Mouse (Mus musculus): ENCODE results near the gene Mefv. TPM values are rescaled to one million over a fixed set of nuclear protein-coding genes. Genes with fewer than 3 reads are reported as not detected.
"Not testable (repeated sequence)": the region's sequence is repeated elsewhere in the genome, so short reads cannot be mapped to it uniquely, and the experiment has no call there.

Gene Mefv
- polyA plus RNA-seq, 1 experiment from 2014 or later, result not detected

GRCm38 (mm10) chr16:3727980-3728720 lies 10.3 kb upstream of the Mefv start:
- H3K4me3 ChIP-seq (ENCODE audit: low read depth, low read length), result no peak overlapping the region
- WGBS, result 86% methylated on average over 6 of the region's 6 CpGs
- DNase-seq (ENCODE audit: low spot score, missing footprints) (no peak), ATAC-seq (ENCODE audit: low FRiP score) (no peak)
- H3K9ac ChIP-seq (ENCODE audit: low read length), result no peak overlapping the region
- no peaks in the 10 kb centered on the region for H3K36me3 ChIP-seq (ENCODE audit: control insufficient read depth, insufficient read depth, low read length)
- no peak overlapping the region for H3K4me2 ChIP-seq
- H3K4me1 ChIP-seq (ENCODE audit: control insufficient read depth, insufficient read depth, low read length), result no peaks in the 10 kb centered on the region
- H3K9me3 ChIP-seq (ENCODE audit: control insufficient read depth, low read length), result no peaks in the 10 kb centered on the region
- H3K27me3 ChIP-seq (ENCODE audit: control insufficient read depth, insufficient read depth, low read length), result no peaks in the 10 kb centered on the region
- H3K27ac ChIP-seq (ENCODE audit: low read depth, low read length), result no peak overlapping the region

- H3K9ac ChIP-seq (ENCODE audit: low read length), result no peak overlapping the region
- no peak overlapping the region for H3K27ac ChIP-seq (ENCODE audit: low read depth, low read length)
- no peaks in the 10 kb centered on the region for H3K27me3 ChIP-seq (ENCODE audit: control insufficient read depth, insufficient read depth, low read length)
- no peaks in the 10 kb centered on the region for H3K4me1 ChIP-seq (ENCODE audit: control insufficient read depth, insufficient read depth, low read length)
- no peak overlapping the region for H3K4me3 ChIP-seq (ENCODE audit: low read depth, low read length)
- H3K9me3 ChIP-seq (ENCODE audit: control insufficient read depth, low read length), result no peaks in the 10 kb centered on the region
- H3K36me3 ChIP-seq (ENCODE audit: control insufficient read depth, insufficient read depth, low read length), result no peaks in the 10 kb centered on the region
- H3K4me2 ChIP-seq, result no peak overlapping the region
- no peak for DNase-seq (ENCODE audit: low spot score, missing footprints)
- WGBS, result 75% methylated on average over 3 of the region's 3 CpGs
- no peak for ATAC-seq (ENCODE audit: low FRiP score)
Measured at GRCm38 (mm10) chr16:3723231-3723630, 5.3 kb upstream of the Mefv start.

GRCm38 (mm10) chr16:3714731-3715130 lies 3.2 kb downstream of the Mefv start:
- H3K36me3 ChIP-seq (ENCODE audit: control insufficient read depth, insufficient read depth, low read length), result no peaks in the 10 kb centered on the region
- DNase-seq (ENCODE audit: low spot score, missing footprints) (no peak), ATAC-seq (ENCODE audit: low FRiP score) (no peak)
- no peaks in the 10 kb centered on the region for H3K9me3 ChIP-seq (ENCODE audit: control insufficient read depth, low read length)
- H3K27ac ChIP-seq (ENCODE audit: low read depth, low read length), result no peak overlapping the region
- H3K4me1 ChIP-seq (ENCODE audit: control insufficient read depth, insufficient read depth, low read length), result no peaks in the 10 kb centered on the region
- no peaks in the 10 kb centered on the region for H3K27me3 ChIP-seq (ENCODE audit: control insufficient read depth, insufficient read depth, low read length)
- H3K4me2 ChIP-seq, result no peak overlapping the region
- no peak overlapping the region for H3K4me3 ChIP-seq (ENCODE audit: low read depth, low read length)
- H3K9ac ChIP-seq (ENCODE audit: low read length), result no peak overlapping the region
- 91% methylated on average over 2 of the region's 2 CpGs for WGBS

GRCm38 (mm10) chr16:3706680-3707079 lies 11.2 kb downstream of the Mefv start:
- Histone ChIP-seq H3K4me1 (ENCODE audit: control insufficient read depth, insufficient read depth, low read length) (no peaks in the 10 kb centered on the region), H3K27ac (ENCODE audit: low read depth, low read length) (no peak overlapping the region), H3K4me2 (no peak overlapping the region), H3K36me3 (ENCODE audit: control insufficient read depth, insufficient read depth, low read length) (no peaks in the 10 kb centered on the region), H3K9ac (ENCODE audit: low read length) (no peak overlapping the region), H3K4me3 (ENCODE audit: low read depth, low read length) (no peak overlapping the region), H3K27me3 (ENCODE audit: control insufficient read depth, insufficient read depth, low read length) (no peaks in the 10 kb centered on the region), H3K9me3 (ENCODE audit: control insufficient read depth, low read length) (no peaks in the 10 kb centered on the region; the same call in 1 of the 2 replicates)
- ATAC-seq (ENCODE audit: low FRiP score) (no peak), DNase-seq (ENCODE audit: low spot score, missing footprints) (no peak)
- WGBS, result 85% methylated on average over 6 of the region's 6 CpGs

- Histone ChIP-seq H3K9ac (ENCODE audit: low read length) (no peak overlapping the region), H3K36me3 (ENCODE audit: control insufficient read depth, insufficient read depth, low read length) (no peaks in the 10 kb centered on the region), H3K4me3 (ENCODE audit: low read depth, low read length) (no peak overlapping the region), H3K4me2 (no peak overlapping the region), H3K9me3 (ENCODE audit: control insufficient read depth, low read length) (no peaks in the 10 kb centered on the region; the same call in 1 of the 2 replicates), H3K4me1 (ENCODE audit: control insufficient read depth, insufficient read depth, low read length) (no peaks in the 10 kb centered on the region), H3K27me3 (ENCODE audit: control insufficient read depth, insufficient read depth, low read length) (no peaks in the 10 kb centered on the region), H3K27ac (ENCODE audit: low read depth, low read length) (no peak overlapping the region)
- ATAC-seq (ENCODE audit: low FRiP score) (no peak), DNase-seq (ENCODE audit: low spot score, missing footprints) (no peak)
- 75% methylated on average over 1 of the region's 1 CpGs for WGBS
Measured at GRCm38 (mm10) chr16:3700893-3701292, 17.0 kb downstream of the Mefv start.

- DNase-seq (ENCODE audit: low spot score, missing footprints) (no peak), ATAC-seq (ENCODE audit: low FRiP score) (no peak)
- H3K9ac ChIP-seq (ENCODE audit: low read length), result no peak overlapping the region
- no peak overlapping the region for H3K4me2 ChIP-seq
- H3K4me1 ChIP-seq (ENCODE audit: control insufficient read depth, insufficient read depth, low read length), result no peaks in the 10 kb centered on the region
- H3K27me3 ChIP-seq (ENCODE audit: control insufficient read depth, insufficient read depth, low read length), result no peaks in the 10 kb centered on the region
- H3K27ac ChIP-seq (ENCODE audit: low read depth, low read length), result no peak overlapping the region
- H3K9me3 ChIP-seq (ENCODE audit: control insufficient read depth, low read length), result no peaks in the 10 kb centered on the region; the same call in 1 of the 2 replicates
- 91% methylated on average over 8 of the region's 8 CpGs for WGBS
- no peak overlapping the region for H3K4me3 ChIP-seq (ENCODE audit: low read depth, low read length)
- no peaks in the 10 kb centered on the region for H3K36me3 ChIP-seq (ENCODE audit: control insufficient read depth, insufficient read depth, low read length)
Measured at GRCm38 (mm10) chr16:3699281-3699680, 18.6 kb downstream of the Mefv start.

GRCm38 (mm10) chr16:3689608-3690007 lies 28.3 kb downstream of the Mefv start:
- H3K9ac ChIP-seq (ENCODE audit: low read length); H3K27ac ChIP-seq (ENCODE audit: low read depth, low read length); H3K36me3 ChIP-seq (ENCODE audit: control insufficient read depth, insufficient read depth, low read length); ATAC-seq (ENCODE audit: low FRiP score); DNase-seq (ENCODE audit: low spot score, missing footprints); H3K27me3 ChIP-seq (ENCODE audit: control insufficient read depth, insufficient read depth, low read length); H3K9me3 ChIP-seq (ENCODE audit: control insufficient read depth, low read length); H3K4me1 ChIP-seq (ENCODE audit: control insufficient read depth, insufficient read depth, low read length); H3K4me3 ChIP-seq (ENCODE audit: low read depth, low read length); H3K4me2 ChIP-seq: not testable (repeated sequence)
- 54% methylated on average over 20 of the region's 20 CpGs for WGBS

Other genes with a start within 250 kb of the Mefv start
- gene Olfr161, start 127.1 kb downstream of the Mefv start, polyA plus RNA-seq (2014; fragmentation: Nextera tagmentation; extraction: Ambion mirVana), result not detected in 2 replicates
- gene Zfp263, start 26.0 kb upstream of the Mefv start, polyA plus RNA-seq (2014; fragmentation: Nextera tagmentation; extraction: Ambion mirVana), result 27.2 and 32.1 TPM in 2 replicates
- not detected in 2 replicates for gene Olfr15, start 112.8 kb upstream of the Mefv start, polyA plus RNA-seq (2014; fragmentation: Nextera tagmentation; extraction: Ambion mirVana)
- gene Zfp174, start 129.2 kb upstream of the Mefv start, polyA plus RNA-seq (2014; fragmentation: Nextera tagmentation; extraction: Ambion mirVana), result 1.3 and 1.6 TPM in 2 replicates
- 62.6 and 64.0 TPM in 2 replicates for gene Naa60, start 154.3 kb upstream of the Mefv start, polyA plus RNA-seq (2014; fragmentation: Nextera tagmentation; extraction: Ambion mirVana)
- 9.3 and 9.5 TPM in 2 replicates for gene Zfp597, start 166.5 kb upstream of the Mefv start, polyA plus RNA-seq (2014; fragmentation: Nextera tagmentation; extraction: Ambion mirVana)
- gene Gm20695, start 166.6 kb upstream of the Mefv start, polyA plus RNA-seq (2014; fragmentation: Nextera tagmentation; extraction: Ambion mirVana), result 2.1 and 4.4 TPM in 2 replicates
- 4.4 and 4.8 TPM in 2 replicates for gene 1700037C18Rik, start 190.6 kb upstream of the Mefv start, polyA plus RNA-seq (2014; fragmentation: Nextera tagmentation; extraction: Ambion mirVana)
- gene Cluap1, start 190.7 kb upstream of the Mefv start, polyA plus RNA-seq (2014; fragmentation: Nextera tagmentation; extraction: Ambion mirVana), result 24.8 and 25.3 TPM in 2 replicates

All from midbrain, embryonic 11.5 days (tissue).